Mouse (Mus musculus): ENCODE results near the gene Hadhb. TPM values are rescaled to one million over a fixed set of nuclear protein-coding genes. Genes with fewer than 3 reads are reported as not detected.

The Hadhb gene
- polyA plus RNA-seq, 1 experiment from 2014 or later: 447 TPM

DNA sequence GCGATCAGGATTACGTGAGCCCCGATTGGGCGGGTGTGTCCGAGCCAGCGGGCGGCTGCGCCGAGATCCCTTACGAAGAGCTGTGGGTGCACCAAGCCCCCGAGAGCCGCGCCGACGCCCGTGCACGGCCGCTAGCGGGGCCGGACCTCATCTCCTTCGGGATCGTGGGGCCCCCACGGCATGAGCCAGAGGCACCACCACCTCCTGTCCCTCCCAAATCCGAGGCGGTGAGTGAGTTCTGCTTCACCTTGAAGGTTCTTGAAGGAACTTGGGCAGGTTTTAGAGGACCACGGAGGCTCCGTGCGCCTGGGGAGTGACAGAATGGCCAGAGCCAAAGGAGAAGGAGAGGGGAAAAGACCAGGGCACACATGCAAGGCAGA lies 40.3 kb upstream of the Hadhb start:
- peaks cover 26% of the 10 kb centered on the region for H3K4me1 ChIP-seq (ENCODE audit: insufficient read depth)
- peak overlapping the region; percentile 30; the same call in 1 of the 2 replicates for H3K9ac ChIP-seq (replicated peaks)
- peaks cover 18% of the 10 kb centered on the region for H3K36me3 ChIP-seq (replicated peaks; ENCODE audit: insufficient read depth, low read length)
- peak overlapping the region; percentile 81 for H3K4me2 ChIP-seq (ENCODE audit: low read depth, low read length)
- peak overlapping the region; percentile 44 for H3K4me3 ChIP-seq (ENCODE audit: low read depth, low read length)
- H3K9me3 ChIP-seq (ENCODE audit: low read length): no peaks in the 10 kb centered on the region
- no peak overlapping the region for H3K27ac ChIP-seq (ENCODE audit: low read depth)
- DNase-seq: no peak
- peaks cover 31% of the 10 kb centered on the region for H3K27me3 ChIP-seq (ENCODE audit: insufficient read depth, low read length)
- under 1% methylated on average over 28 of the region's 28 CpGs for WGBS (ENCODE audit: insufficient replicate concordance)
- TF ChIP-seq CTCF (IDR thresholded peaks at IDR 0.05; ENCODE audit: low read depth) (no peak), EP300 (IDR thresholded peaks at IDR 0.05; ENCODE audit: low read depth) (no peak)
- no peak for ATAC-seq

DNA sequence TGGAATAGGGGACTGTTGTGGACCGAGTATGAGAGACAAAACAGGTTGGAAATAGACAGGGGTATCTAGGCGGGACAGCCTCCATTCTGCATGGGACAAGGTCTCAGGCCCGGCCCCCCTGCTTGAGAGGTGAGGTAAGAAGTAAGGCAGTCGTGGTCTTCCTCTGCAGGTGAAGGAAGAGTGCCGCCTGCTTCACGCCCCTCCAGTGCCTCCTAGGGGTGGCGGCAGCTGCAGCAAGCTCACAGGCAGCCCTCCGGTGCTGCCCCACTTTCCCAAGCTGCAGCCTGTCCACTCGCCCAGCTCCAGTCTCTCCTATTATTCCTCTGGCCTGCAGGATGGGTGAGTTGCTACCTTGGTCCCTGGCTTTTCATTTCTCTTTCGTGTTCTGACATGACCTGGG lies 39.3 kb upstream of the Hadhb start:
- Histone ChIP-seq H3K4me3 (ENCODE audit: low read depth, low read length) (no peak overlapping the region), H3K4me1 (ENCODE audit: insufficient read depth) (peaks cover 21% of the 10 kb centered on the region), H3K36me3 (replicated peaks; ENCODE audit: insufficient read depth, low read length) (peaks cover 27% of the 10 kb centered on the region), H3K27ac (ENCODE audit: low read depth) (no peak overlapping the region), H3K9me3 (ENCODE audit: low read length) (no peaks in the 10 kb centered on the region), H3K9ac (replicated peaks) (no peak overlapping the region), H3K4me2 (ENCODE audit: low read depth, low read length) (no peak overlapping the region), H3K27me3 (ENCODE audit: insufficient read depth, low read length) (peaks cover 31% of the 10 kb centered on the region)
- 45% methylated on average over 10 of the region's 10 CpGs for WGBS (ENCODE audit: insufficient replicate concordance)
- no peak for DNase-seq
- TF ChIP-seq EP300 (IDR thresholded peaks at IDR 0.05; ENCODE audit: low read depth) (no peak), CTCF (IDR thresholded peaks at IDR 0.05; ENCODE audit: low read depth) (peak; percentile 26; the same call in 1 of the 2 replicates)
- ATAC-seq: no peak

DNA sequence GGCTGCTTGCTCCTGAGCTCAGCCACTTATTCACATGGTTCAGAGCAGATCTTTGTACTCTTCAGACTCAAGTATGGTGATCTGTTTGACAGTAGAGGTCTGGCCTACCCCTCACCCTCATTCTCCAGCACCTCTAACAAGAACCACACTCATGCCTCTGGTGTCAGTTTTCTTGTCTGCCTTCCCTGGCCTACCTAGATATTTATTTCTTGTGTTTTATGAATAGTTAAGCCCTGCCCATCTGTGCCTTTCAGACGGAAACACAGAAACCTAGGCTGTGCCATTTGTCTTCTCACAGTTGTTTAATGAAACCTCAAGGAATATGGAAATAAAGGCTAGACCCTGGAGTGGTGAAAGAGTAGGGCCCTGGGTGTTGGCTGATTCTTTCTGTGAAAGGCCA lies 37.0 kb upstream of the Hadhb start:
- ATAC-seq (no peak), DNase-seq (no peak)
- H3K4me1 ChIP-seq (ENCODE audit: insufficient read depth): peaks cover 14% of the 10 kb centered on the region
- TF ChIP-seq EP300 (IDR thresholded peaks at IDR 0.05; ENCODE audit: low read depth): no peak
- no peak for TF ChIP-seq CTCF (IDR thresholded peaks at IDR 0.05; ENCODE audit: low read depth)
- no peak overlapping the region for H3K9ac ChIP-seq (replicated peaks)
- no peak overlapping the region for H3K4me3 ChIP-seq (ENCODE audit: low read depth, low read length)
- peaks cover 25% of the 10 kb centered on the region for H3K27me3 ChIP-seq (ENCODE audit: insufficient read depth, low read length)
- no peak overlapping the region for H3K27ac ChIP-seq (ENCODE audit: low read depth)
- peaks cover 48% of the 10 kb centered on the region for H3K36me3 ChIP-seq (replicated peaks; ENCODE audit: insufficient read depth, low read length)
- WGBS (ENCODE audit: insufficient replicate concordance): 73% methylated on average over 1 of the region's 1 CpGs
- no peaks in the 10 kb centered on the region for H3K9me3 ChIP-seq (ENCODE audit: low read length)
- no peak overlapping the region for H3K4me2 ChIP-seq (ENCODE audit: low read depth, low read length)

DNA sequence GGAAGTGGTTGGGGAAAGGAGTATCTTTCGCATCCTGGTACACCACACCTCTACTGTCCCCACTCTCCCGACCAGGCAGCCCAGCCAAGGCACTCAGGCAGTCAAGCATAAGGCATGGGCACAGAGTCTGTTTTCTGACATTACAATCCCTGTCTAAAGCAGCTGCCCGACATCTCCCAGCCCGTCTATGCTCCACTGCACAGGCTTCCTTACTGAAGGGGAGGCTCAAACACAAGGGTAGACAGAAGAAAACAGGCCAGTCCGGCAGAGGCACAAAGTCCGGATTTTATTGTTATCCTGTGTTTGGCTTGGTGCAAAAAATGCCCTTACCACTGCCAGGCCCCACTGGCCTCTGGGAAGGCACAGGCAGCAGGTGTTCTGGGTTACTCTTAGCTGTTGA lies 35.9 kb upstream of the Hadhb start:
- DNase-seq: no peak
- Histone ChIP-seq H3K4me1 (ENCODE audit: insufficient read depth) (peaks cover 8% of the 10 kb centered on the region), H3K27ac (ENCODE audit: low read depth) (no peak overlapping the region), H3K27me3 (ENCODE audit: insufficient read depth, low read length) (peaks cover 15% of the 10 kb centered on the region), H3K36me3 (replicated peaks; ENCODE audit: insufficient read depth, low read length) (peaks cover 59% of the 10 kb centered on the region), H3K4me3 (ENCODE audit: low read depth, low read length) (no peak overlapping the region), H3K9me3 (ENCODE audit: low read length) (no peaks in the 10 kb centered on the region), H3K9ac (replicated peaks) (no peak overlapping the region), H3K4me2 (ENCODE audit: low read depth, low read length) (no peak overlapping the region)
- 87% methylated on average over 6 of the region's 6 CpGs for WGBS (ENCODE audit: insufficient replicate concordance)
- TF ChIP-seq EP300 (IDR thresholded peaks at IDR 0.05; ENCODE audit: low read depth) (no peak), CTCF (IDR thresholded peaks at IDR 0.05; ENCODE audit: low read depth) (no peak)
- no peak for ATAC-seq

DNA sequence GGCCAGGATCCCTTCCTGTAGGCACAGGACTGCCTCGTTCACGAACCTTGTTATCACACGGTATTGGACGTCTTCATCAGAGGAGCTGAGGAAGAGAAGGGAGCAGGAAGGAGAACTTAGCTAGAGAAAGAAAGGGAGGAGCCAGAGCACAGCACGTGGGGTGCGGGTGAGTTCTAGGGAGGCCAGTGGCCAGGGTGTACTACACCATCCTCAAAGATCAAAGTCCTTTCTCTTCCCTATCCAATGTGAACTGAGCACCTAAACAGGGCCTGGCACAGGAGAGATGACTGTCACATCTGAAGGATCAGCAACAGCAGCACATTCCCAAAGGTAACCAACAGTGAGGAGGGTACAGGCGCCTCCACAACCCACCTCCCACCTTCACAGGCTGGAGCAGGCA lies 34.9 kb upstream of the Hadhb start:
- H3K4me3 ChIP-seq (ENCODE audit: low read depth, low read length): no peak overlapping the region
- H3K9me3 ChIP-seq (ENCODE audit: low read length): no peaks in the 10 kb centered on the region
- WGBS (ENCODE audit: insufficient replicate concordance): 81% methylated on average over 7 of the region's 7 CpGs
- TF ChIP-seq EP300 (IDR thresholded peaks at IDR 0.05; ENCODE audit: low read depth) (no peak), CTCF (IDR thresholded peaks at IDR 0.05; ENCODE audit: low read depth) (no peak)
- DNase-seq: no peak
- no peak for ATAC-seq
- H3K27me3 ChIP-seq (ENCODE audit: insufficient read depth, low read length): peaks cover 6% of the 10 kb centered on the region; the same call in 1 of the 2 replicates
- H3K27ac ChIP-seq (ENCODE audit: low read depth): no peak overlapping the region
- H3K9ac ChIP-seq (replicated peaks): no peak overlapping the region
- H3K36me3 ChIP-seq (replicated peaks; ENCODE audit: insufficient read depth, low read length): peaks cover 68% of the 10 kb centered on the region
- no peak overlapping the region for H3K4me2 ChIP-seq (ENCODE audit: low read depth, low read length)
- H3K4me1 ChIP-seq (ENCODE audit: insufficient read depth): no peaks in the 10 kb centered on the region

DNA sequence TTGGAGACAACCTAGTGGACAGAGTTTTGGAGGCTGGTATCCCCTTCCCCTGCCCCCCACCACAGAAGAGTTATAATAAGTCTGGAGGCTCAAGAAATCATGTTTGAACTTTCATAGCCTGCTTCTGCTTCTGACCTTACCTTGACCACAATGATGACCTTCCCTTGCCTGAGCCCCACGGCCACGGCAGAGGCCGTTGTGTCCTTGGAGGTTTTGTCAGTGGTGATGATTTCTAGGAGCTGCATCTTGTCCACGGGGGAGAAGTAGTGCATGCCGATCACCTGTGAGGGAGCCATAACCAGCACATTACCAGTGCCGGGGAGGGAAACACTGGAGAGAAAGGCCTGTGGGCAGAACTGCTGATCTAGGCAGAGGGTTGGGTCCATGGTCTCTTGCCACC lies 32.6 kb upstream of the Hadhb start:
- Histone ChIP-seq H3K36me3 (replicated peaks; ENCODE audit: insufficient read depth, low read length) (peaks cover 88% of the 10 kb centered on the region), H3K9me3 (ENCODE audit: low read length) (no peaks in the 10 kb centered on the region), H3K4me1 (ENCODE audit: insufficient read depth) (no peaks in the 10 kb centered on the region), H3K4me3 (ENCODE audit: low read depth, low read length) (no peak overlapping the region), H3K4me2 (ENCODE audit: low read depth, low read length) (no peak overlapping the region), H3K9ac (replicated peaks) (no peak overlapping the region), H3K27ac (ENCODE audit: low read depth) (no peak overlapping the region), H3K27me3 (ENCODE audit: insufficient read depth, low read length) (no peaks in the 10 kb centered on the region)
- 81% methylated on average over 6 of the region's 6 CpGs for WGBS (ENCODE audit: insufficient replicate concordance)
- TF ChIP-seq EP300 (IDR thresholded peaks at IDR 0.05; ENCODE audit: low read depth): no peak
- no peak for TF ChIP-seq CTCF (IDR thresholded peaks at IDR 0.05; ENCODE audit: low read depth)
- no peak for ATAC-seq
- DNase-seq: no peak

DNA sequence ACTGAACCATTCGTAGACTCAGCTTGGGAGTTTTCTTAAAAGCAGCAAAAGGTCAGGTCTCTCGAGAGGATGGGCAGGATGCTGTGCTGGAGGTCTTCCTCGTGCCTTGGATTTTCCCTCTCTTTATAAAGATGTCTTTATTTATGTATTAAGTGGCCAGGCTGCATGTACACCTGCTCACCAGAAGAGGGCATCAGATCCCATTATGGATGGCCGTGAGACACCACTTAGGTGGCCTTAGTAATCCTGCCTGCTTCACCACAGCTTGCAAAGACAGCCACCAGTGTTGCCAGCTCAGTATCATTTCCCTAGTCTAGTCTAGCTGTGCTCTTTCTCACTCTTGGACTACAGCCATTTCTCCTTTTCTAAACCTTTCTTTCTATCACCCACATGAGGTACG lies 29.5 kb upstream of the Hadhb start:
- Histone ChIP-seq H3K4me2 (ENCODE audit: low read depth, low read length) (no peak overlapping the region), H3K9me3 (ENCODE audit: low read length) (no peaks in the 10 kb centered on the region), H3K27ac (ENCODE audit: low read depth) (no peak overlapping the region), H3K36me3 (replicated peaks; ENCODE audit: insufficient read depth, low read length) (peaks cover 91% of the 10 kb centered on the region), H3K27me3 (ENCODE audit: insufficient read depth, low read length) (no peaks in the 10 kb centered on the region), H3K4me1 (ENCODE audit: insufficient read depth) (no peaks in the 10 kb centered on the region), H3K9ac (replicated peaks) (no peak overlapping the region), H3K4me3 (ENCODE audit: low read depth, low read length) (no peak overlapping the region)
- ATAC-seq (peak; percentile 50), DNase-seq (no peak)
- TF ChIP-seq EP300 (IDR thresholded peaks at IDR 0.05; ENCODE audit: low read depth): no peak
- TF ChIP-seq CTCF (IDR thresholded peaks at IDR 0.05; ENCODE audit: low read depth): peak; percentile 83
- WGBS (ENCODE audit: insufficient replicate concordance): 51% methylated on average over 5 of the region's 5 CpGs

All from liver, postnatal 0 days (tissue).